8 mouse cellular contexts compared by ENCODE assay signal in the genomic region with DNA sequence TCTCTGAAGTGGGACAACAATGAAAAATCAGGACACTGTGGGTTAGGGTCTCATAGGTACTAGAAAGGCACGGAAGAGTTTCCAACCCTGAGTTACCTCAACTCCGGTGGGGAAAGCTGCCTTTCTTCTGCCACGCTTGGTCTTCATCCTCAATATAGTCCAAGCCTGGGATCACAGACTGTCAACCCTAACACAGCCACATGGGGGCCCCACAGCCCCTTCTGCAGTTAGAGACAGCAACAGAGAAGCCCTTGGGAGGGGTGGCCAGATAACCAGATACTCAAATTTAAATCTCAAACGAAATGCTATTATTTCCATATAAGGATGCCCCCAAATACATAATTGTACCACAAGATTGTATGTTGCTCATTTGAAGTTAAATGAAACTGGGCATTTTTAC. TPM values are rescaled to one million over a fixed set of nuclear protein-coding genes. Genes with fewer than 3 reads are reported as not detected.
DNase-seq lines count a peak whose midpoint lies in the region; ATAC-seq and TF ChIP-seq lines count a peak whose summit lies in the region.

No protein-coding gene starts in this region.

- peak; percentile 51 for TF ChIP-seq CTCF in cortical plate, adult 2 months (IDR thresholded peaks at IDR 0.05; ENCODE audit: extremely low read depth, insufficient read depth, low read length)

- TF ChIP-seq POLR2A in cortical plate, adult 2 months (IDR thresholded peaks at IDR 0.05; ENCODE audit: extremely low read depth, insufficient read depth, low read length) = no peak
- no peak for TF ChIP-seq POLR2A in limb, embryonic 14.5 days (IDR thresholded peaks at IDR 0.05; ENCODE audit: borderline replicate concordance, extremely low read depth, insufficient read depth, insufficient read length)

- WGBS in limb, embryonic 11.5 days = 69% methylated on average over 4 of the region's 4 CpGs
- WGBS in limb, embryonic 10.5 days = 65% methylated on average over 4 of the region's 4 CpGs
- WGBS in limb, embryonic 14.5 days = 70% methylated on average over 4 of the region's 4 CpGs

- H3K36me3 ChIP-seq in limb, embryonic 11.5 days (ENCODE audit: control insufficient read depth, insufficient read depth, low read length) = no peaks in the 10 kb centered on the region
- no peaks in the 10 kb centered on the region for H3K36me3 ChIP-seq in limb, embryonic 10.5 days
- no peaks in the 10 kb centered on the region for H3K36me3 ChIP-seq in limb, embryonic 14.5 days (ENCODE audit: control insufficient read depth, insufficient read depth, low read length)

- no peaks in the 10 kb centered on the region for H3K27me3 ChIP-seq in limb, embryonic 11.5 days (ENCODE audit: control insufficient read depth, insufficient read depth, low read length)
- no peaks in the 10 kb centered on the region for H3K27me3 ChIP-seq in limb, embryonic 10.5 days (ENCODE audit: low read depth, poor library complexity, severe bottlenecking)
- H3K27me3 ChIP-seq in limb, embryonic 14.5 days (ENCODE audit: control insufficient read depth, insufficient read depth, low read length) = no peaks in the 10 kb centered on the region

- peak; percentile 32 for DNase-seq in limb, embryonic 11.5 days (ENCODE audit: low spot score)
- no peak for DNase-seq in limb, embryonic 10.5 days (ENCODE audit: low spot score)
- DNase-seq in Muller cell, postnatal 12 days (ENCODE audit: inconsistent ontology term) = peak; percentile 37
- DNase-seq in induced T-regulatory cell, adult 2 months (ENCODE audit: low read depth) = peak; percentile 39
- peak; percentile 18 for DNase-seq in limb, embryonic 14.5 days (ENCODE audit: low spot score)
- peak; percentile 38 for DNase-seq in retina, embryonic 14.5 days (ENCODE audit: low spot score)
- no peak for DNase-seq in cerebellum, adult 8-10 months

- H3K4me2 ChIP-seq in limb, embryonic 11.5 days (ENCODE audit: low read depth, severe bottlenecking) = no peak overlapping the region
- H3K4me2 ChIP-seq in limb, embryonic 14.5 days (replicated peaks; ENCODE audit: low read depth, low read length, severe bottlenecking) = no peak overlapping the region

- H3K4me1 ChIP-seq in limb, embryonic 11.5 days (ENCODE audit: control insufficient read depth, insufficient read depth, low read length) = no peaks in the 10 kb centered on the region
- peaks cover 15% of the 10 kb centered on the region for H3K4me1 ChIP-seq in limb, embryonic 10.5 days
- no peaks in the 10 kb centered on the region for H3K4me1 ChIP-seq in cortical plate, adult 2 months (ENCODE audit: control insufficient read depth, insufficient read depth, low read length)
- H3K4me1 ChIP-seq in limb, embryonic 14.5 days (ENCODE audit: control insufficient read depth, insufficient read depth, low read length) = peaks cover 6% of the 10 kb centered on the region

- ATAC-seq in limb, embryonic 11.5 days (ENCODE audit: insufficient number of reproducible peaks, low FRiP score, low TSS enrichment, low read depth) = no peak
- no peak for ATAC-seq in limb, embryonic 14.5 days (ENCODE audit: low FRiP score, low read depth)

- no peaks in the 10 kb centered on the region for H3K9me3 ChIP-seq in limb, embryonic 11.5 days (ENCODE audit: control insufficient read depth, low read length)
- H3K9me3 ChIP-seq in limb, embryonic 10.5 days (replicated peaks) = no peaks in the 10 kb centered on the region
- H3K9me3 ChIP-seq in limb, embryonic 14.5 days (ENCODE audit: control insufficient read depth, low read length) = no peaks in the 10 kb centered on the region

- H3K27ac ChIP-seq in limb, embryonic 11.5 days (replicated peaks; ENCODE audit: low read depth, low read length) = no peak overlapping the region
- H3K27ac ChIP-seq in limb, embryonic 10.5 days = no peak overlapping the region
- no peak overlapping the region for H3K27ac ChIP-seq in cortical plate, adult 2 months (ENCODE audit: insufficient read depth, low read length)
- no peak overlapping the region for H3K27ac ChIP-seq in limb, embryonic 14.5 days (replicated peaks; ENCODE audit: low read depth, low read length)

- H3K4me3 ChIP-seq in limb, embryonic 11.5 days (ENCODE audit: low read depth, low read length) = no peak overlapping the region
- no peak overlapping the region for H3K4me3 ChIP-seq in limb, embryonic 10.5 days
- H3K4me3 ChIP-seq in cortical plate, adult 2 months (ENCODE audit: insufficient read depth, low read length) = no peak overlapping the region
- H3K4me3 ChIP-seq in limb, embryonic 14.5 days (replicated peaks; ENCODE audit: low read length) = no peak overlapping the region

- H3K9ac ChIP-seq in limb, embryonic 11.5 days (ENCODE audit: low read length) = no peak overlapping the region
- no peak overlapping the region for H3K9ac ChIP-seq in limb, embryonic 14.5 days (ENCODE audit: low read depth, low read length, severe bottlenecking)

RNA-seq across cellular contexts. Expression of gene Mrvi1, which starts 0.5 kb away (rescaled TPM):
- polyA plus RNA-seq in limb, embryonic 11.5 days (2014; fragmentation: Nextera tagmentation; extraction: Ambion mirVana) = 1.4 and 2.1 TPM in 2 replicates
- polyA plus RNA-seq in limb, embryonic 10.5 days (2016; fragmentation: Nextera tagmentation; extraction: Ambion mirVana) = 0.49 and 1.3 TPM in 2 replicates
- 2.3 and 2.6 TPM in 2 replicates for polyA plus RNA-seq in cortical plate, adult 2 months (2012; rRNA removed)
- 1.2 and 2.1 TPM in 2 replicates for polyA plus RNA-seq in limb, embryonic 14.5 days (2012; rRNA removed)
- 0.76 and 1.0 TPM in 2 replicates for polyA plus RNA-seq in limb, embryonic 14.5 days (2014; fragmentation: Nextera tagmentation; extraction: Ambion mirVana)

RNA-seq across cellular contexts. Expression of gene Ctr9, which starts 46.0 kb away (rescaled TPM):
- polyA plus RNA-seq in limb, embryonic 11.5 days (2014; fragmentation: Nextera tagmentation; extraction: Ambion mirVana) = 73.3 and 86.1 TPM in 2 replicates
- polyA plus RNA-seq in limb, embryonic 10.5 days (2016; fragmentation: Nextera tagmentation; extraction: Ambion mirVana) = 64.1 and 80.1 TPM in 2 replicates
- polyA plus RNA-seq in cortical plate, adult 2 months (2012; rRNA removed) = 29.7 and 30.4 TPM in 2 replicates
- 29.8 and 36.0 TPM in 2 replicates for polyA plus RNA-seq in limb, embryonic 14.5 days (2012; rRNA removed)
- polyA plus RNA-seq in limb, embryonic 14.5 days (2014; fragmentation: Nextera tagmentation; extraction: Ambion mirVana) = 57.6 and 67.0 TPM in 2 replicates

Comparison
In these comparisons a context has a peak if more than half of its experiments do, and no peak if none do; other contexts are left out.
1. DNase-seq: peak in limb, embryonic 11.5 days (single experiment), Muller cell, postnatal 12 days (single experiment), induced T-regulatory cell, adult 2 months (single experiment), limb, embryonic 14.5 days (single experiment) and retina, embryonic 14.5 days (single experiment); none in limb, embryonic 10.5 days (single experiment) and cerebellum, adult 8-10 months (single experiment).